Mouse (Mus musculus): ENCODE measurements at regions not wholly inside any gene's neighbourhood (a gene's known extent, or its start where the extent isn't known, plus 50 kb on each side); places are given as distances from the start of the nearest gene placed in this dataset.

- TF ChIP-seq USF1 (IDR thresholded peaks at IDR 0.05; ENCODE audit: low read depth) (no peak), TCF12 (IDR thresholded peaks at IDR 0.05; ENCODE audit: insufficient read depth, poor library complexity, severe bottlenecking) (no peak), POLR2A (IDR thresholded peaks at IDR 0.05; ENCODE audit: insufficient read length, low read depth) (no peak), MAX (IDR thresholded peaks at IDR 0.05; ENCODE audit: low read depth) (no peak), SRF (IDR thresholded peaks at IDR 0.05; ENCODE audit: control insufficient read depth, insufficient read length, low read depth) (no peak), MYOD1 (IDR thresholded peaks at IDR 0.05; ENCODE audit: control insufficient read depth in 1 of 3, insufficient read length in 2 of 3, low read depth in 2 of 3) (no peak), MYOG (IDR thresholded peaks at IDR 0.05; ENCODE audit: control insufficient read depth in 1 of 3, insufficient read depth in 1 of 3, insufficient read length in 2 of 3, low read depth in 2 of 3) (no peak), TCF3 (IDR thresholded peaks at IDR 0.05; ENCODE audit: insufficient read length, low read depth) (no peak), E2F4 (IDR thresholded peaks at IDR 0.05; ENCODE audit: insufficient read depth) (no peak), POLR2AphosphoS2 (IDR thresholded peaks at IDR 0.05; ENCODE audit: insufficient read length, low read depth) (no peak), REST (IDR thresholded peaks at IDR 0.05; ENCODE audit: insufficient read depth, insufficient read length) (no peak), CEBPB (IDR thresholded peaks at IDR 0.05; ENCODE audit: insufficient read depth, poor library complexity, severe bottlenecking) (no peak)
Observed at GRCm38 (mm10) chr3:8051167-8051566, 1430.9 kb upstream of the 1700008P02Rik start.

Measured in myocyte (in vitro differentiated cells).